Comparison of ENCODE assay signal across 8 mouse cellular contexts in genomic region chr13:22041651-22042567, GRCm38 (mm10). TPM values are rescaled to one million over a fixed set of nuclear protein-coding genes. Genes with fewer than 3 reads are reported as not detected.
A peak's percentile ranks its signal among the peaks of the same experiment; 100 is the strongest.
DNase-seq lines count a peak whose midpoint lies in the region; ATAC-seq lines count a peak whose summit lies in the region.

No protein-coding gene starts in this region.

- intact Hi-C loops in heart, postnatal 25 days (cut with DNase I), result loop anchor here (5.0 to 10.0 kb wide), 5 partner anchors 217 to 1705 kb away; partner anchors contain the start of genes Hist1h1t, Hist1h2bb, Hist1h3c and Hist1h4c

- H3K27ac ChIP-seq in heart, embryonic 13.5 days (replicated peaks), result peak overlapping the region; percentile 91
- peak overlapping the region; percentile 98 for H3K27ac ChIP-seq in liver, embryonic 12.5 days

- H3K36me3 ChIP-seq in heart, embryonic 13.5 days, result no peaks in the 10 kb centered on the region
- H3K36me3 ChIP-seq in liver, embryonic 12.5 days, result no peaks in the 10 kb centered on the region

- H3K4me3 ChIP-seq in heart, embryonic 13.5 days, result peak overlapping the region; percentile 55
- H3K4me3 ChIP-seq in liver, embryonic 12.5 days, result peak overlapping the region; percentile 60

- no peak for DNase-seq in heart, postnatal 25 days (ENCODE audit: low spot score)
- DNase-seq in ES-CJ7 (ENCODE audit: low read depth, low spot score), result peak; percentile 68
- peak; percentile 49 for DNase-seq in testis, postnatal 14 days (ENCODE audit: low spot score)
- no peak for DNase-seq in lung, postnatal 10 days

- no peaks in the 10 kb centered on the region for H3K27me3 ChIP-seq in heart, embryonic 13.5 days (replicated peaks)
- no peaks in the 10 kb centered on the region for H3K27me3 ChIP-seq in liver, embryonic 12.5 days (replicated peaks)

- H3K9ac ChIP-seq in heart, embryonic 13.5 days, result peak overlapping the region; percentile 78
- H3K9ac ChIP-seq in liver, embryonic 12.5 days, result peak overlapping the region; percentile 89

- ATAC-seq in heart, embryonic 13.5 days (ENCODE audit: extremely low read depth, insufficient number of reproducible peaks, low FRiP score, low TSS enrichment), result no peak
- peak; percentile 13; the same call in 1 of the 2 replicates for ATAC-seq in erythroid progenitor cell, adult 5-6 weeks (replicated peaks; ENCODE audit: low FRiP score, poor library complexity, severe bottlenecking)
- ATAC-seq in liver, embryonic 12.5 days, result no peak
- ATAC-seq in inflammation-experienced regulatory T-cells, adult 6 months, result no peak

- peak overlapping the region; percentile 89 for H3K4me2 ChIP-seq in heart, embryonic 13.5 days
- peak overlapping the region; percentile 75 for H3K4me2 ChIP-seq in liver, embryonic 12.5 days

- WGBS in heart, embryonic 13.5 days, result 5% methylated on average over 13 of the region's 13 CpGs
- 2% methylated on average over 13 of the region's 13 CpGs for WGBS in liver, embryonic 12.5 days (ENCODE audit: insufficient replicate concordance)

- peaks cover 38% of the 10 kb centered on the region for H3K4me1 ChIP-seq in heart, embryonic 13.5 days
- H3K4me1 ChIP-seq in liver, embryonic 12.5 days, result peaks cover 60% of the 10 kb centered on the region

- H3K9me3 ChIP-seq in heart, embryonic 13.5 days, result no peaks in the 10 kb centered on the region
- no peaks in the 10 kb centered on the region for H3K9me3 ChIP-seq in liver, embryonic 12.5 days (replicated peaks)

RNA-seq across cellular contexts. Expression of gene Hist1h4i, which starts 0.7 kb away (rescaled TPM):
- polyA plus RNA-seq in heart, embryonic 13.5 days (2015; fragmentation: Nextera tagmentation; extraction: Ambion mirVana), result 10.8 and 11.3 TPM in 2 replicates
- 10 to 100 TPM; 17.8 to 19.0 TPM for total RNA-seq in heart, postnatal 25 days (2021)
- 116 and 173 TPM in 2 replicates for total RNA-seq in erythroid progenitor cell, adult 5-6 weeks (2015; ENCODE audit: low replicate concordance)
- total RNA-seq in erythroid progenitor cell, adult 5-6 weeks (2017; ENCODE audit: low replicate concordance), result 364 and 489 TPM in 2 replicates
- polyA plus RNA-seq in liver, embryonic 12.5 days (2016; fragmentation: Nextera tagmentation; extraction: Ambion mirVana), result 44.1 and 49.4 TPM in 2 replicates
- 10 to 100 TPM in 1 of 3 experiments, 1 to 10 TPM in 2; 4.1 to 18.5 (median 6.5) TPM for polyA plus RNA-seq in inflammation-experienced regulatory T-cells, adult 6 months (2017; shearing (Covaris generic))

RNA-seq across cellular contexts. Expression of gene Hist1h2ag, which starts 0.8 kb away (rescaled TPM):
- polyA plus RNA-seq in heart, embryonic 13.5 days (2015; fragmentation: Nextera tagmentation; extraction: Ambion mirVana), result 15.8 and 19.9 TPM in 2 replicates
- total RNA-seq in heart, postnatal 25 days (2021), result 10 to 100 TPM in 1 of 2 experiments, 1 to 10 TPM in 1; 7.9 to 12.1 TPM
- total RNA-seq in erythroid progenitor cell, adult 5-6 weeks (2015; ENCODE audit: low replicate concordance), result 142 and 172 TPM in 2 replicates
- 3,967 and 4,951 TPM in 2 replicates for total RNA-seq in erythroid progenitor cell, adult 5-6 weeks (2017; ENCODE audit: low replicate concordance)
- 24.0 and 28.2 TPM in 2 replicates for polyA plus RNA-seq in liver, embryonic 12.5 days (2016; fragmentation: Nextera tagmentation; extraction: Ambion mirVana)
- 1 to 10 TPM in 2 of 3 experiments, not detected in 1; 3.9 to 4.5 TPM for polyA plus RNA-seq in inflammation-experienced regulatory T-cells, adult 6 months (2017; shearing (Covaris generic))

RNA-seq across cellular contexts. Expression of gene Hist1h2bj, which starts 1.1 kb away (rescaled TPM):
- 3.9 and 5.9 TPM in 2 replicates for polyA plus RNA-seq in heart, embryonic 13.5 days (2015; fragmentation: Nextera tagmentation; extraction: Ambion mirVana)
- total RNA-seq in heart, postnatal 25 days (2021), result 10 to 100 TPM in 1 of 2 experiments, 1 to 10 TPM in 1; 5.6 to 14.3 TPM
- total RNA-seq in erythroid progenitor cell, adult 5-6 weeks (2015; ENCODE audit: low replicate concordance), result 153 and 245 TPM in 2 replicates
- 1,461 and 1,550 TPM in 2 replicates for total RNA-seq in erythroid progenitor cell, adult 5-6 weeks (2017; ENCODE audit: low replicate concordance)
- polyA plus RNA-seq in liver, embryonic 12.5 days (2016; fragmentation: Nextera tagmentation; extraction: Ambion mirVana), result 14.5 and 17.1 TPM in 2 replicates
- 10 to 100 TPM in 1 of 3 experiments, 1 to 10 TPM in 2; 1.8 to 10.3 (median 6.6) TPM for polyA plus RNA-seq in inflammation-experienced regulatory T-cells, adult 6 months (2017; shearing (Covaris generic))

RNA-seq across cellular contexts. Expression of gene Hist1h2bk, which starts 6.2 kb away (rescaled TPM):
- 3.1 and 3.4 TPM in 2 replicates for polyA plus RNA-seq in heart, embryonic 13.5 days (2015; fragmentation: Nextera tagmentation; extraction: Ambion mirVana)
- total RNA-seq in heart, postnatal 25 days (2021), result 10 to 100 TPM; 17.2 to 23.4 TPM
- 206 and 707 TPM in 2 replicates for total RNA-seq in erythroid progenitor cell, adult 5-6 weeks (2015; ENCODE audit: low replicate concordance)
- total RNA-seq in erythroid progenitor cell, adult 5-6 weeks (2017; ENCODE audit: low replicate concordance), result 2,593 and 2,906 TPM in 2 replicates
- polyA plus RNA-seq in liver, embryonic 12.5 days (2016; fragmentation: Nextera tagmentation; extraction: Ambion mirVana), result 4.4 and 4.8 TPM in 2 replicates
- polyA plus RNA-seq in inflammation-experienced regulatory T-cells, adult 6 months (2017; shearing (Covaris generic)), result 1 to 10 TPM in 2 of 3 experiments, not detected in 1; 2.2 to 9.9 TPM

RNA-seq across cellular contexts. Expression of gene Hist1h2ah, which starts 6.5 kb away (rescaled TPM):
- 4.1 and 11.0 TPM in 2 replicates for polyA plus RNA-seq in heart, embryonic 13.5 days (2015; fragmentation: Nextera tagmentation; extraction: Ambion mirVana)
- 10 to 100 TPM; 32.9 to 34.9 TPM for total RNA-seq in heart, postnatal 25 days (2021)
- 4.6 TPM in 1 of 2 replicates, not detected in the other for total RNA-seq in erythroid progenitor cell, adult 5-6 weeks (2015; ENCODE audit: low replicate concordance)
- total RNA-seq in erythroid progenitor cell, adult 5-6 weeks (2017; ENCODE audit: low replicate concordance), result 2,615 and 4,600 TPM in 2 replicates
- polyA plus RNA-seq in liver, embryonic 12.5 days (2016; fragmentation: Nextera tagmentation; extraction: Ambion mirVana), result 9.3 and 17.8 TPM in 2 replicates
- 100 to 1,000 TPM in 1 of 3 experiments, 10 to 100 TPM in 1, not detected in 1; 52.3 to 507 TPM for polyA plus RNA-seq in inflammation-experienced regulatory T-cells, adult 6 months (2017; shearing (Covaris generic))

Comparison
In these comparisons a context has a peak if more than half of its experiments do, and no peak if none do; other contexts are left out.
1. DNase-seq: peak in ES-CJ7 (single experiment) and testis, postnatal 14 days (single experiment); none in heart, postnatal 25 days (single experiment) and lung, postnatal 10 days (single experiment).